In genomic region chr8:121905420-121905819, GRCm38 (mm10) we compare ENCODE assay signal across 8 mouse cellular contexts. TPM values are rescaled to one million over a fixed set of nuclear protein-coding genes. Genes with fewer than 3 reads are reported as not detected.
DNase-seq lines count a peak whose midpoint lies in the region; ATAC-seq lines count a peak whose summit lies in the region.
"Had no signal": no experiment of that assay in that cellular context is flagged by ENCODE, and none has a peak within 500 bp of the region (broad histone marks: within the 10 kb centered on the region; RNA-seq: fewer than 3 reads in every experiment).

No protein-coding gene starts in this region.

- peaks cover 62% of the 10 kb centered on the region for H3K4me1 ChIP-seq in liver, embryonic 11.5 days (replicated peaks; ENCODE audit: control insufficient read depth, insufficient read depth, low read length)
- peaks cover 55% of the 10 kb centered on the region for H3K4me1 ChIP-seq in embryonic facial prominence, embryonic 15.5 days
- H3K4me1 ChIP-seq in limb, embryonic 10.5 days, result peaks cover 77% of the 10 kb centered on the region
- H3K4me1 ChIP-seq in neural tube, embryonic 15.5 days, result peaks cover 45% of the 10 kb centered on the region

- H3K27me3 ChIP-seq in liver, embryonic 11.5 days (replicated peaks; ENCODE audit: control insufficient read depth, insufficient read depth, low read length), result no peaks in the 10 kb centered on the region
- H3K27me3 ChIP-seq in embryonic facial prominence, embryonic 15.5 days, result 0 out of 2 replicates have a peak, but pooled peaks cover 7% of the 10 kb centered on the region
- H3K27me3 ChIP-seq in limb, embryonic 10.5 days (ENCODE audit: low read depth, poor library complexity, severe bottlenecking), result peaks cover 13% of the 10 kb centered on the region; the same call in 1 of the 2 replicates
- 0 out of 2 replicates have a peak, but pooled peaks cover 5% of the 10 kb centered on the region for H3K27me3 ChIP-seq in neural tube, embryonic 15.5 days (replicated peaks)

- no peaks in the 10 kb centered on the region for H3K9me3 ChIP-seq in liver, embryonic 11.5 days (ENCODE audit: control insufficient read depth, low read length)
- no peaks in the 10 kb centered on the region for H3K9me3 ChIP-seq in embryonic facial prominence, embryonic 15.5 days (replicated peaks)
- H3K9me3 ChIP-seq in limb, embryonic 10.5 days (replicated peaks), result no peaks in the 10 kb centered on the region
- H3K9me3 ChIP-seq in neural tube, embryonic 15.5 days (replicated peaks), result no peaks in the 10 kb centered on the region

- no peak for DNase-seq in liver, embryonic 11.5 days (ENCODE audit: low spot score)
- no peak for DNase-seq in liver
- no peak for DNase-seq in limb, embryonic 10.5 days (ENCODE audit: low spot score)
- DNase-seq in frontal cortex, postnatal 36 days (ENCODE audit: low spot score in 2 of 2), result no peak
- no peak for DNase-seq in right cerebral cortex, adult 2 months (ENCODE audit: low spot score in 2 of 2)
- DNase-seq: gastrocnemius, postnatal 36 days had no signal

- peak overlapping the region; percentile 81 for H3K4me2 ChIP-seq in liver, embryonic 11.5 days
- H3K4me2 ChIP-seq in embryonic facial prominence, embryonic 15.5 days (replicated peaks), result peak overlapping the region; percentile 96
- H3K4me2 ChIP-seq in neural tube, embryonic 15.5 days, result peak overlapping the region; percentile 98

- WGBS in liver, embryonic 11.5 days, result 54% methylated on average over 1 of the region's 1 CpGs
- 48% methylated on average over 1 of the region's 1 CpGs for WGBS in embryonic facial prominence, embryonic 15.5 days
- 78% methylated on average over 1 of the region's 1 CpGs for WGBS in limb, embryonic 10.5 days
- 58% methylated on average over 1 of the region's 1 CpGs for WGBS in neural tube, embryonic 15.5 days

- H3K27ac ChIP-seq in liver, embryonic 11.5 days (ENCODE audit: low read depth, low read length), result peak overlapping the region; percentile 34; the same call in 1 of the 2 replicates
- H3K27ac ChIP-seq in embryonic facial prominence, embryonic 15.5 days (replicated peaks), result no peak overlapping the region
- no peak overlapping the region for H3K27ac ChIP-seq in limb, embryonic 10.5 days
- H3K27ac ChIP-seq in neural tube, embryonic 15.5 days (replicated peaks), result no peak overlapping the region

- H3K36me3 ChIP-seq in liver, embryonic 11.5 days (ENCODE audit: control insufficient read depth, insufficient read depth, low read length), result no peaks in the 10 kb centered on the region
- no peaks in the 10 kb centered on the region for H3K36me3 ChIP-seq in embryonic facial prominence, embryonic 15.5 days
- H3K36me3 ChIP-seq in limb, embryonic 10.5 days, result no peaks in the 10 kb centered on the region
- H3K36me3 ChIP-seq in neural tube, embryonic 15.5 days, result no peaks in the 10 kb centered on the region

- no peak for ATAC-seq in liver, embryonic 11.5 days (replicated peaks; ENCODE audit: low FRiP score)
- ATAC-seq in embryonic facial prominence, embryonic 15.5 days (ENCODE audit: insufficient number of reproducible peaks, low FRiP score, low TSS enrichment, low read depth), result no peak
- no peak for ATAC-seq in neural tube, embryonic 15.5 days (ENCODE audit: low FRiP score)

- H3K9ac ChIP-seq in liver, embryonic 11.5 days (ENCODE audit: low read depth, low read length), result peak overlapping the region; percentile 68
- H3K9ac ChIP-seq in embryonic facial prominence, embryonic 15.5 days, result no peak overlapping the region
- H3K9ac ChIP-seq in neural tube, embryonic 15.5 days (replicated peaks), result peak overlapping the region; percentile 70; the same call in 1 of the 2 replicates

- H3K4me3 ChIP-seq in liver, embryonic 11.5 days (ENCODE audit: low read depth, low read length), result peak overlapping the region; percentile 80
- H3K4me3 ChIP-seq in embryonic facial prominence, embryonic 15.5 days (replicated peaks), result peak overlapping the region; percentile 63
- peak overlapping the region; percentile 75 for H3K4me3 ChIP-seq in limb, embryonic 10.5 days
- peak overlapping the region; percentile 85 for H3K4me3 ChIP-seq in neural tube, embryonic 15.5 days (replicated peaks)

RNA-seq across cellular contexts. Expression of gene Slc7a5, which starts 2.1 kb away (rescaled TPM):
- 58.2 and 61.5 TPM in 2 replicates for polyA plus RNA-seq in liver, embryonic 11.5 days (2014; fragmentation: Nextera tagmentation; extraction: Ambion mirVana)
- 31.0 and 31.9 TPM in 2 replicates for polyA plus RNA-seq in embryonic facial prominence, embryonic 15.5 days (2015; fragmentation: Nextera tagmentation; extraction: Ambion mirVana)
- polyA plus RNA-seq in limb, embryonic 10.5 days (2016; fragmentation: Nextera tagmentation; extraction: Ambion mirVana), result 16.8 and 19.3 TPM in 2 replicates
- polyA plus RNA-seq in neural tube, embryonic 15.5 days (2015; fragmentation: Nextera tagmentation; extraction: Ambion mirVana), result 39.6 and 41.1 TPM in 2 replicates

RNA-seq across cellular contexts. Expression of gene Car5a, which starts 39.3 kb away (rescaled TPM):
- 0.55 and 0.66 TPM in 2 replicates for polyA plus RNA-seq in liver, embryonic 11.5 days (2014; fragmentation: Nextera tagmentation; extraction: Ambion mirVana)
- polyA plus RNA-seq in embryonic facial prominence, embryonic 15.5 days (2015; fragmentation: Nextera tagmentation; extraction: Ambion mirVana), result 0.13 TPM in 1 of 2 replicates, not detected in the other
- polyA plus RNA-seq in limb, embryonic 10.5 days (2016; fragmentation: Nextera tagmentation; extraction: Ambion mirVana), result 0.20 TPM in 1 of 2 replicates, not detected in the other
- 0.46 and 0.50 TPM in 2 replicates for polyA plus RNA-seq in neural tube, embryonic 15.5 days (2015; fragmentation: Nextera tagmentation; extraction: Ambion mirVana)

RNA-seq across cellular contexts. Expression of gene Banp, which starts 44.1 kb away (rescaled TPM):
- 40.2 and 47.4 TPM in 2 replicates for polyA plus RNA-seq in liver, embryonic 11.5 days (2014; fragmentation: Nextera tagmentation; extraction: Ambion mirVana)
- 46.3 and 48.5 TPM in 2 replicates for polyA plus RNA-seq in embryonic facial prominence, embryonic 15.5 days (2015; fragmentation: Nextera tagmentation; extraction: Ambion mirVana)
- 55.4 and 60.0 TPM in 2 replicates for polyA plus RNA-seq in limb, embryonic 10.5 days (2016; fragmentation: Nextera tagmentation; extraction: Ambion mirVana)
- polyA plus RNA-seq in neural tube, embryonic 15.5 days (2015; fragmentation: Nextera tagmentation; extraction: Ambion mirVana), result 51.1 and 52.8 TPM in 2 replicates
